Mouse (Mus musculus) left cerebral cortex, adult 11 months (tissue): Measurements from ENCODE around the gene Cyb5rl.
A peak's percentile ranks its signal among the peaks of the same experiment; 100 is the strongest.

ENCODE experiments used
- DNase-seq: peaks from one replicate; pipeline ENCODE4 v3.0.0; 2022; ENCODE audit warnings: low spot score

Cyb5rl gene

GRCm38 (mm10) chr4:107066252-107067124 is at the start of gene Cyb5rl, which contains the start of gene Mrpl37:
Cyb5rl (plus strand) TSS chr4:107066988.
Mrpl37 (minus strand) TSS chr4:107066868.
- peak; percentile 97 for DNase-seq

GRCm38 (mm10) chr4:107017257-107017656 is 49.5 kb upstream of the Cyb5rl start:
- no peak for DNase-seq

GRCm38 (mm10) chr4:107018521-107018920 is 48.3 kb upstream of the Cyb5rl start:
- DNase-seq, result no peak

- peak; percentile 29 for DNase-seq
Observed at GRCm38 (mm10) chr4:107019027-107019426, 47.8 kb upstream of the Cyb5rl start.

- DNase-seq, result no peak
Observed at GRCm38 (mm10) chr4:107020287-107021000, 46.3 kb upstream of the Cyb5rl start.

GRCm38 (mm10) chr4:107021464-107021863 is 45.3 kb upstream of the Cyb5rl start:
- no peak for DNase-seq

- DNase-seq, result no peak
Observed at GRCm38 (mm10) chr4:107024899-107025298, 41.9 kb upstream of the Cyb5rl start.

GRCm38 (mm10) chr4:107025369-107025768 is 41.4 kb upstream of the Cyb5rl start:
- DNase-seq, result no peak

- DNase-seq, result no peak
Observed at GRCm38 (mm10) chr4:107026451-107026850, 40.3 kb upstream of the Cyb5rl start.

- DNase-seq, result no peak
Observed at GRCm38 (mm10) chr4:107035689-107036088, 31.1 kb upstream of the Cyb5rl start.

- DNase-seq, result no peak
Observed at GRCm38 (mm10) chr4:107036985-107037384, 29.8 kb upstream of the Cyb5rl start.

- DNase-seq, result no peak
Observed at GRCm38 (mm10) chr4:107038303-107038702, 28.5 kb upstream of the Cyb5rl start.

- DNase-seq, result no peak
Observed at GRCm38 (mm10) chr4:107039270-107039669, 27.5 kb upstream of the Cyb5rl start.

GRCm38 (mm10) chr4:107042304-107042703 is 24.5 kb upstream of the Cyb5rl start:
- no peak for DNase-seq

GRCm38 (mm10) chr4:107045188-107045587 is 21.6 kb upstream of the Cyb5rl start:
- no peak for DNase-seq

GRCm38 (mm10) chr4:107047806-107048205 is 19.0 kb upstream of the Cyb5rl start:
- DNase-seq, result no peak

GRCm38 (mm10) chr4:107048568-107049162 is 18.1 kb upstream of the Cyb5rl start:
- DNase-seq, result no peak

- DNase-seq, result no peak
Observed at GRCm38 (mm10) chr4:107051889-107052288, 14.9 kb upstream of the Cyb5rl start.

- DNase-seq, result no peak
Observed at GRCm38 (mm10) chr4:107052962-107053553, 13.7 kb upstream of the Cyb5rl start.

- no peak for DNase-seq
Observed at GRCm38 (mm10) chr4:107056088-107056487, 10.7 kb upstream of the Cyb5rl start.

GRCm38 (mm10) chr4:107058346-107058745 is 8.4 kb upstream of the Cyb5rl start:
- no peak for DNase-seq

GRCm38 (mm10) chr4:107058781-107059180 is 8.0 kb upstream of the Cyb5rl start:
- no peak for DNase-seq
